Mouse (Mus musculus): ENCODE results near the gene Tmem108.

The Tmem108 gene

GRCm38 (mm10) chr9:103636847-103637246 is 124.8 kb downstream of the Tmem108 start:
- DNase-seq (ENCODE audit: low spot score in 2 of 2): no peak

GRCm38 (mm10) chr9:103628861-103629469 is 132.7 kb downstream of the Tmem108 start:
- no peak for DNase-seq (ENCODE audit: low spot score in 2 of 2)

GRCm38 (mm10) chr9:103627404-103627900 is 134.2 kb downstream of the Tmem108 start:
- DNase-seq (ENCODE audit: low spot score in 2 of 2): no peak

- DNase-seq (ENCODE audit: low spot score in 2 of 2): no peak
Measured at GRCm38 (mm10) chr9:103626156-103626555, 135.5 kb downstream of the Tmem108 start.

GRCm38 (mm10) chr9:103624649-103625048 is 137.0 kb downstream of the Tmem108 start:
- peak; percentile 60 to 61 for DNase-seq (ENCODE audit: low spot score in 2 of 2)

- no peak for DNase-seq (ENCODE audit: low spot score in 2 of 2)
Measured at GRCm38 (mm10) chr9:103623560-103624316, 137.9 kb downstream of the Tmem108 start.

GRCm38 (mm10) chr9:103622988-103623387 is 138.6 kb downstream of the Tmem108 start:
- DNase-seq (ENCODE audit: low spot score in 2 of 2): no peak

- no peak for DNase-seq (ENCODE audit: low spot score in 2 of 2)
Measured at GRCm38 (mm10) chr9:103621870-103622269, 139.8 kb downstream of the Tmem108 start.

GRCm38 (mm10) chr9:103620517-103621212 is 141.0 kb downstream of the Tmem108 start:
- no peak for DNase-seq (ENCODE audit: low spot score in 2 of 2)

GRCm38 (mm10) chr9:103614260-103614659 is 147.4 kb downstream of the Tmem108 start:
- no peak for DNase-seq (ENCODE audit: low spot score in 2 of 2)

- no peak for DNase-seq (ENCODE audit: low spot score in 2 of 2)
Measured at GRCm38 (mm10) chr9:103608161-103609058, 153.2 kb downstream of the Tmem108 start.

- no peak for DNase-seq (ENCODE audit: low spot score in 2 of 2)
Measured at GRCm38 (mm10) chr9:103606056-103606455, 155.6 kb downstream of the Tmem108 start.

GRCm38 (mm10) chr9:103603792-103604191 is 157.8 kb downstream of the Tmem108 start:
- DNase-seq (ENCODE audit: low spot score in 2 of 2): no peak

GRCm38 (mm10) chr9:103601878-103602277 is 159.8 kb downstream of the Tmem108 start:
- DNase-seq (ENCODE audit: low spot score in 2 of 2): no peak

GRCm38 (mm10) chr9:103600834-103601233 is 160.8 kb downstream of the Tmem108 start:
- DNase-seq (ENCODE audit: low spot score in 2 of 2): no peak

- no peak for DNase-seq (ENCODE audit: low spot score in 2 of 2)
Measured at GRCm38 (mm10) chr9:103599908-103600307, 161.7 kb downstream of the Tmem108 start.

GRCm38 (mm10) chr9:103597861-103598260 is 163.8 kb downstream of the Tmem108 start:
- no peak for DNase-seq (ENCODE audit: low spot score in 2 of 2)

GRCm38 (mm10) chr9:103595190-103595837 is 166.3 kb downstream of the Tmem108 start:
- DNase-seq (ENCODE audit: low spot score in 2 of 2): no peak

GRCm38 (mm10) chr9:103594423-103595189 is 167.0 kb downstream of the Tmem108 start:
- no peak for DNase-seq (ENCODE audit: low spot score in 2 of 2)

- DNase-seq (ENCODE audit: low spot score in 2 of 2): no peak
Measured at GRCm38 (mm10) chr9:103593079-103593478, 168.6 kb downstream of the Tmem108 start.

Measured in spleen, postnatal 36 days (tissue).